Mouse (Mus musculus): Measurements from ENCODE around the gene Astn2.
"Not testable (repeated sequence)": the region's sequence is repeated elsewhere in the genome, so short reads cannot be mapped to it uniquely, and the experiment has no call there.

Gene Astn2

DNA sequence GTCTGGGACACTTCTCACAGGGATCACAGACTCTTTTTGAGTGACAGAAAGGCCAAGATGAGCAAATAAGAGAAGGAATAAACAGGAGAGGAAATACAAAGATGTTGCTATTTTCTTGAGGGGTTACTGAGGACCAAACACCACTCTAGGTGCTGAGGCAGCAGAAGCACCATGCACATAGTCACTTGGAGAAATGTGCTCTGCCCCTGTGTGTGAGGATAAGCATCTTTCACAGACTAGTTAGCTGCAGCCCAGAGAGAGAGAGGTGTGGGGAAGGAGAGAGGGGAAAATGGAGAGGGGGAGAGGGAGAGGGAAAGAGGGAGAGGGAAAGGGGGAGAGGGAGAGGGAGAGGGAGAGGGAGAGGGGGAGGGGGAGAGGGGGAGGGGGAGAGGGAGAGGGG, 659.6 kb downstream of the Astn2 start:
- peak; percentile 11 for DNase-seq

DNA sequence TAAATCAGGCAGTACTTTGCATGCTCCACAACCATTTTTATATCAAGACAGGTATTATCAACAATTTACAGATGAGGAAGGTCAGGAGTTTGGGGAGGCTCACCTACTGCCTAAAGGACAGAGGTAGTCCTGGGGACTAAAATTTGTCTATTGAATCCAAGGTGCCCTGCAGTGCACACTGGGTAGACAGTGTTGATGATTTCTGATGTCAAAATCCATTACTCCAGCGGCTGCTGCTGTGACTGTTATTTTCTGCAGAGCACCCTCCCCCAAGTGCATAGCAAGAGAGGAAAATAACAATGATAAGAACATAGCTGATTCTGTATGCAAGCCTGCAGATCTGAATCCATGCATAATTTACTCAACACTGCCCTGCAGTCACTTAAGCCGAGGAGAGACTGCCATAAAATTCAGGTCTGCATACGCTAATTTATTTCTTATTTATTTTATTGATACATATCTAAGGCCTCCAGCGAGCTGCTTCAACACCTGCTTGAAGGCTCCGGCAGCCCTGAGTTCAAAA, 660.3 kb downstream of the Astn2 start:
- DNase-seq, result peak; percentile 9

DNA sequence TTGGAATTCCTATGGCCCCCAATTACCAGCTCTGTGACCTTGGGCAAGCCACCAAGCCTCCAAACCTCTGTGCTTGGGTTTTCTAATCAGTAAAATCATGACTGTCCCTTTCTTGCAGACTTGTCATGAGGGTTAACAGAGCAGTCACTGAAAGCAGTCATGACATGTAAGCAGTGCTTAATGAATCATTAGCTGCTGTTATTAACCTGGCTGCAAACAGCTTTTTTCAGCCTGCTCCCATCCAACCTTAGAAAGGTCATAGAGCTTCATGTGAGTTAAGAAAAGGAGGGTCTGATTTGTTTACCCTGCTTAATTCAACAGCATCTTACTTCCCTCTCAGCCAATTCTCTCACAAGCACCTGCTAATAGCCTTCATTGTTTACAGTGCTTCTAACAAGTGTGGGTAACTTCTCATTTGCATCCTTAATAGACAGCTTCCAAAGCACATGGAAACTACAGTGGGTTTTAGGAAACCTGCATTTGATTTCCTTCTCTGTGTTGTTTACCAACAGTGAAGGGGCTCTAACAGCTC, 661.2 kb downstream of the Astn2 start:
- peak; percentile 15 for DNase-seq

DNA sequence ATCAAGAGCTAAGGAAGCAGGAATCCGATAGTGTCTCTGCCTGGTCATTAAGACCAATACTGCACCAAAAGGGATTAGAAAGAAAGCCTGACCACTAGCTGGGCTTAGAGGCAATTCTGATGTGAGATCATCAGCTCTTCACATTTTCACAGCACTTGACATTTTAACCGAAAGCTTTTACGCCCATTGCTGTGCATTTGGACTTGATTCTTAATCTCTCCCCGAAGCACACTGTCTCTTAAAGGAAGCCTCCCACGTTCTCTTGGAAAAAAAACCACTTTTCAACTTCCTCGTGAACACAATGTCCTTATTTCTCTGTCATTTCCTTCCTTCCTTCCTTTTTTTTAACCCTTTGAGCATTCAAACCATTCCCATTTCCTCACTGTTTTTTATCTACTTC, 680.0 kb downstream of the Astn2 start:
- DNase-seq, result no peak

DNA sequence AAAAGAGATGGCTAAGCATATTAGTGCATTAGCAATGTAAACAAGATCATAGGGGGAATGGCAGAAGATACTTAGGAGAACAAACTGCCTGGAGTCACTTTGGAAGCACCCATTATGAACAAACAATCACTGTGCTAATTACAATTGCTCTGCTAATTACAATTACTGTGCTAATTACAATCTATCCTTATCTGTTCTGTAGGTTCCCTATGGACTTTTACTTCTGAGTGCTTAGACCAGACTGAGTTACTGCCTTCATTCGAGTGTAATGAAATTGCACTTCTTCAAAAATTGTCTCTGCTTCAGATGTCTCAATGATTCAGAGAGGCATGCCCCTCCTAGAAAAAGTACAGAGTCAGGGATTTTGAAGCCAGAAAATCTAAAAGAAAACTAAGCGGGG, 684.8 kb downstream of the Astn2 start:
- DNase-seq, result no peak

DNA sequence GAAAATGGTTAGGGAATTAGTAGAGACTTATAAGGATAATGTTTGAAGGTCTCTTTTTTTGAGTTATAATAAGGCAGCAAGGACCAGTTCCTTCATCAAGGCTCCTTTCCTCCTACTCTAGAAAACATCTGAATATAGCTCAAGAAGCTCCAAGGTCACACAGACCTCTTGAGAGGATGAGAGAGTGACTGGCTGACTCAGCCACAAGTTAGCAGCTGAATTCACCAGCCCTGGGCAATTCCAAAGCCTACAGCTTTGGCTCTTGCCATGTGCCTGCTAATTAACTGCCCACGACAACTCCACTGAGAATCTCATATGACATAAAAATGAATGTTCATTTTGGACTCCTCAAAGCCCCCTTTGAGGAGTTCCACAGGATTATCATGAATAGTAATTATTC, 686.5 kb downstream of the Astn2 start:
- no peak for DNase-seq

DNA sequence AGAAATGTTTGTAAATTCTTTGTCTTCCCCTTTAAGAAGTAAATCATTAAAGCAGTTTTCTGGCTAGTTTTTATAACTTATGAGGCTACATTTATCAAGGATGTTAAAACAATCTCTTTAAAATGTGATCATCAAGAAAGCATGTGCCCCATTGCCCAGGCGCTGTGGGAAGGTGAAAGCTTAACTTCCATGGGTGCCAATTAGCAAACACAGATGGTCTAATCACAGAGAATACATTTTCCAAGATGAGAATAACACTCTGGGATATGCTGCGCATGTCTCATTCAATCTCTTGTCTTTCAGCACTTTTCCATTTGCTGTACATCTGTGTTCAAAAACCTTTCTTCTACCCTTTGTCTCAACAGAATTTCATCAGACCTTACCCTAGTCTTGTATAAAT, 688.3 kb downstream of the Astn2 start:
- DNase-seq, result no peak

DNA sequence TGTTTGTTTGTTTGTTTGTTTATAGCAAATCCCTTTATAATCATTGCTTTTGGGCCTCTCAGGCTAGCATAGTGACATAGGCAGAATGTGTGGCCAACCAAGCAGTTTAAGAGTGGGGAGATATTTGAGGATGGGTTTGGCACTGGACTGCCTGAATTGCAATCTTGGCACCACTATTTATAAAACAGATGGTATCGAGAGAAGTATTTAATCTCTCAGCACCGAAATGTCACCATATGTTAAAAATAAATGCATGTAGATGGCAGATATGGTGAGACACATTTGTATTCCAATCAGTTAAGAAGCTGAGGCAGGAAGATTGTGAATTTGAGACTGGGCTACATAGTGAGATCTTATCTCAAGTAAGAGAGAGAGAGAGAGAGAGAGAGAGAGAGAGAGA, 692.7 kb downstream of the Astn2 start:
- DNase-seq, result no peak

DNA sequence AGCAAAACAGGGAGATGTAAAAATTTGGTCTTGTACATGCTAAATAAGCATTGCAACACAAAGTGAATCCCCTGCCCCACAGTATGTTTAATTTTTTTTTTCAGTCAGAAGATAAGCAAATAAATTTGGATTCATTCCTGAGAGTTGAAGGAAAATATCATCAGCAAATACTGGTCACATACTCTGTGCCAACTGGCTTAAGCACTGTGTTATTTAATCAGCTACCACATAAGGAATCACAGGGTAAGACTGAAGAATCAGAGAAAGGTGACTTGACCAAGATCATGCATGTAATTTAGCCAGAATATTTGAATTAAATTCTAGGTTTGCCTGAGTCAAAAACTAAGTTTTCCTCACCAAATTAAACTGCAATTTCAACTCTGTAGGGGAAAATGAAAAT, 693.8 kb downstream of the Astn2 start:
- DNase-seq, result no peak

DNA sequence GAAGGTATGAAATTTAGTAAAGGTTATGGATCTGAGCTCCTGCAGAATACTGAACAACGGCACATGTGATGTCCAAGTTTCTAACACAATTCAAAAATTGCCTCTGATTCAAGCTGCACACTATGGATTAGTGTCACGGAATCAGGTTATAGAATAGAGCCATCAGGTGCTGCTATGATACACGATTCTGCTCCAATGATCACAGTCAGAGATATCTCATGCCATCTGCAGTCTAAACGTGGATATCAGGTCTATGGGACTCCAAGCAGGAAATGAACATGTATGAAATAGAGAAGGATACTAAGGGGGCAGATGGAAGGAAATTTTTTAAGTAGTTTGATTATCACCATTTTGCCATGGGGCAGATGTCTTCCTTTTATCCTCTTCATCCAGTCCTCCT, 702.6 kb downstream of the Astn2 start:
- no peak for DNase-seq

DNA sequence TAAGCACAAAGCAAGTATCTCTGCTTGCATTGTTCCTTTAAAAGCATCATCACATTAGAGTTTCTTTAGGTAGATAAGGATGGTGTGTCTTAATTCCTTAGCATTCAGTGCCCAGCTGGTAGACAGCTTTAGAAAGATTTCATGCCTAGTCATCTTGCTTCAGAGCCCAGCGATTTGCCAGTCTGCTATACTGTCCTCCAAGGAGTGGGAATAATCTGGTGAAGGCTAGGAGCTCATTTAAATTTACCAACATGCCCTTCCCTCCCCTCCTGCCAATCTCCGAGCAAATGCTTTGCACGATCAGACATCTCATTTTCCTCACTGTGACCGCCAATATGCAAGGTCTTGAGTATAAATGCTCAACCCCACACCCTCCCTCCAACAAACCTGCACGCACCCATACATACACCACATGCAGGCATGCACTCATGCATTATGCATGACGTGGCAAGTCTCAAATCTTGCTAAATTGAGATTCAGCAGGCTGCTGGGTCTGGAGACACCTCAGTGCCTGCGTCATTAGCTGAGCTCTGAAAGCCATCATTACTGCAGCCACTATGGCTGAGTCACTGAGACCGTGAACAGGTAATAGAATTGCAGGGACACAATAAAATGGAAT, 704.6 kb downstream of the Astn2 start:
- DNase-seq, result no peak

DNA sequence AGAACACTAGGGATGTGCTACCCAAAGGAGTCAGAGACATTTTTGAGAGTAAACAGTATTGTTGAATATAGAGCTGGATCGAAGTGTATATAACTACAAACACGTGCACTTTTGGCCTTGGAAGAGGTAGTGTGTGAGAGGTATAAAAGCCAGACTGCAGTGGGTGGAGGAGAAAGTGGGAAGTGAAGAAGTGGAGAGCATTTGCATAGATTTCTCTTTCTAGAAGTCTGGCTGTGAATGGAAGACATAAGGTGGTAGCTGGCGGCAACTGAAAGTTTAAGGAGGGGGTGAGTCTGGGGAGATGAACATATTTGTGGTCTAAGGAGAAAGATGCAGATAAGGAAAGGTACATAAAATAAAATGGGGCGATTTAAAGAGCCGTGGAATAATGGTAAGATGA, 709.2 kb downstream of the Astn2 start:
- no peak for DNase-seq

DNA sequence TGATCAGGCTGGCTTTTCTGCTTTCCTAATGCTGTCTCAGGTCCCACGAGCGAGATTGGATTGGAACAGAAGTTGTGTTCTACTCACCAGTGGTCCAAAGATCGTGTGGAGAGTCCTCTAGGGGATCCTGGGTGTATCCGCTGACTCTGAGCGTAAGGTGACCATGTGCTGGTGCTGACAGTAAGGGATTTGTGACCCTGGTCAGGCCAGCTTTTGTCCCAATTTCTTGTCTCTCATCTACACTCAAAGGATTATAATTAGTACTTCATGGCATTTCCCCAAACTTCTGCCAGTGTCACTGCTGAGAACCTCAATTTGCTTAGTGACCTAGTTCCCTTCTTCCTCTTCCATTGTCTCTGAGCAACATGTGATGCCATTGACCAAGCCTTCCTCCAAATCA, 710.4 kb downstream of the Astn2 start:
- peak; percentile 25 for DNase-seq

DNA sequence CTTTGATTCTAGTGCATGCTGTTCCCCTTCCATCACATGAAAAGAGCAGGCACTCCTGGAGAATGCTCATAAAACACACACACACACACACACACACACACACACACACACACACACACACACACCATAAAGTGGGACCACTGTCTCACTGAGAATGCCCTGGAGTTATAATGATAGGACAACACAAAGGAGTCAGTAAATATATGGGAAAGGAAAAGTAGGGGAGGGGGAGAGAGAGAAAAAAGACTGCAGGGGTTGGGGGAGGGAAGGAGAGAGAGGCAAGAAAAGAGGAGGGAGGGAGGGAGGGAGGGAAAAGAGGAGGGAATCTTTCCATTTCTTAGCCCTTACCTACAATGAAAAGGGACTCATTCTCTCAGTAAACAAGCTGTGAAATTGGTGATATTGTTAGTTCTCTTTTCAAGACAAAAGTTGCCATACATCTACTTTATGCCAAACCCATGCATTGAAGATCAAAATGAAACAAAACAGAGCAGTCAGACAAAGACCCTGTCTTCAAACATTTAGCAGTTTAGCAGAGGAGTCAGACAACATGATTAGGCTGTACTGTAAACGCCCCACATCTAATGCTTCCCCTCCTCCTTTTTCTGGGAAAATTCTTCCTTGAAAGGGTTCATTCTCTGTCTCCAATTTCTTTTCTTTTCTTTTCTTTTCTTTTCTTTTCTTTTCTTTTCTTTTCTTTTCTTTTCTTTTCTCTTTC, 717.2 kb downstream of the Astn2 start:
- DNase-seq, result no peak

DNA sequence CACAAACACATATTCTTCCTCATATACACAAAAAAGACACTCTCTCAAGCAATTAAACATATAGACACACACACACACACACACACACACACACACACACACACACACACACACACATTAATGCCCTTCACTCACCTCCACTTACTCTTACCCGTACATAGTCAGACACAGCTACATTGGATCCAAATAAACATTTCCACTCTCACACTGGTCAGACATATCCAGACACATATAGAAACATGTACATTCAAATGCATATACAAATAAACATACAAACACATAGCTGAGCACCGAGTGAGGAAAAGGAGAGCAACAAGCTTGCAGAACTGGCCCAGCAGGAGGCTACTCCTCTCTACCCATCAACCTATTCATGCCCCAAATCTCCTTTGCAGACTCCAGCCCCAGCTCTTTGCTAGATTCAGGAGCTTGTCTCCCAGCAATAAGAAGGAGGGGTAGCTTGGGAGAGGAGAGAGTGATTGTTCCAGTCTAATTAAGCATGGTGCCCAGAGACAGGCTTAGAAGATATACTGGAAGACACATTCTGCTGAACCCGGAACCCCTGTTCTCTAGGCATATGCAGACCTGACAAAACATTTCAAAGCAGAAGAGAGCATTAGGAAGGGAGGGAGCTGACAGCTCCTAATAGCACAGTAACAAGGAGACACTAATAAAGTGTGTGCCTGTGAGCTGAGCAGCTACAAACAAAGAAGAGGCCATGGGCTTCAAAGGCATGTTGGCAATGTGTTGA, 718.0 kb downstream of the Astn2 start:
- peak; percentile 84 for DNase-seq

DNA sequence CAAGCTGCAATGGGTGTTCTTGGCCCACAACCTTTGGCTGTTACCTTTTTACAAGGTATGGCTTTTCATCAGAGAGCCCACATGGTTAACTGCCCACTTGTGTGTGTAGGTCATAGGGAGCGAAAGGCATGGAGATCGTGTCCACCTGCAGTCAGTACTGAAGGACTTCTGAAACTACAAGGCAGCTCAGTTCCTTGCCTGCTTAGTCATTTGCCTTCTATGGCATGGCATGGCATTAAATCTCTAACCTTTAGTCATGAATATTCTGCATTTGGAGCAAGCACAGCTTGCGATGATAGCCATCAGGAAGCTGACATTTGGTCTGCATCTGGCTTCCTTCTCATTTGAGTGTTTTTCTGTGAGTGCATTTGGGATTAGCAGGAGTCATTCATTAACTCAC, 720.0 kb downstream of the Astn2 start:
- no peak for DNase-seq

DNA sequence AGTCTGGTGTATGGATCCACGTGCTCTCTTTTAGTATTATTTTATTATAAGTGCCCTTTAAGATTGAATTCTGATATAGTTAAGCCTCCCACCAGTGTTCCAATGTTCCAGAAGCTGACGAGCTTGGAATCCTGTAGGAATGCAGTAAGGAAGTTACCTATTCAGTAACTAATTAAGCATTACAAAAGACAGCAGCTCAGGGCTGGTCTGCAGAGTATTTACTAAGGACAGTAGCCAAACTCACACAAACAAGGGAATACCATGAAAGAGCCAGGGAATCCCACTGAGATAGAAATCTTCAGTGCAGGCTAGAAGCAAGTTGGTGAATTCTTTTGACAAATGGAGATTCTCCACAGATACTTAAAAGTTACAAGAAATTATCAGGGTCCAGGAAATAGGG, 724.6 kb downstream of the Astn2 start:
- not testable (repeated sequence) for DNase-seq

DNA sequence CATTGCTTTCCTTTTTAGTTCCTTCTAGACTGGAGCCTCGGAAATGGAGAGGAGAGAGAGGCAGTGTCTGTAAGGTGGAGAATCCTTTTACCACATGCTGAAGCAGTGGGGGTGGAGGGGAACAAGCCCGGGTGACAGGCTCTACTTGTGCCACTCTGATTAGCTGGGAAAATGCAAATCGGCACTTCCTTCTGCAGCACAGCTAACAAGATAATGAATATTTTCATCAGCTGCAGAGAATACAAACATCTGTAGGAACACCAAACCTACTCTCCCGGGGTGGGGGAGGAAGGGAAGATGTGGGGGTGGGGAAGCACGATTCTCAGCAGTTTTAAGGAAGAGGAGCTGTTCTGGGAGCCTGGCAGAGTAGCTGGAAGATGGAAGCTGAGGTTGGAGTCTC, 725.5 kb downstream of the Astn2 start:
- DNase-seq, result no peak

DNA sequence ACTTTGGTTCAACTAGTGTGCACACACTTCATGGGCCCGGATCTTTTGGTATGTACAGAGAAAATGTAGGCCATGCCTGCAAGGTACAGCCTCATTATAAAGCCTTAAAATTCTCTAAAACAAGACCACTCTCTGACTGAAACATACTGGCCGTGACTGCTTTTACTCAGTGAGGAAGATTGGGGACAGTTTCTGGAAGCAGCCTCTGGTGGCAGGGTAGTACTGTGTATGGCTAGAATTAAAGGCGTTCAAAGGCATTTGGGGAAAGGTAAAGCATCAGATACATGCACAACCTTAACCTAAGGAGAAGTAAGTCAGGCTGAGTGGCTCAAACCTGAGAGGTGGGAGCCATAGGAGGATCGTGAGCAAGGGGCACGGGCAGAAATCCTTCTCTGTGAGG, 725.9 kb downstream of the Astn2 start:
- DNase-seq, result no peak

DNA sequence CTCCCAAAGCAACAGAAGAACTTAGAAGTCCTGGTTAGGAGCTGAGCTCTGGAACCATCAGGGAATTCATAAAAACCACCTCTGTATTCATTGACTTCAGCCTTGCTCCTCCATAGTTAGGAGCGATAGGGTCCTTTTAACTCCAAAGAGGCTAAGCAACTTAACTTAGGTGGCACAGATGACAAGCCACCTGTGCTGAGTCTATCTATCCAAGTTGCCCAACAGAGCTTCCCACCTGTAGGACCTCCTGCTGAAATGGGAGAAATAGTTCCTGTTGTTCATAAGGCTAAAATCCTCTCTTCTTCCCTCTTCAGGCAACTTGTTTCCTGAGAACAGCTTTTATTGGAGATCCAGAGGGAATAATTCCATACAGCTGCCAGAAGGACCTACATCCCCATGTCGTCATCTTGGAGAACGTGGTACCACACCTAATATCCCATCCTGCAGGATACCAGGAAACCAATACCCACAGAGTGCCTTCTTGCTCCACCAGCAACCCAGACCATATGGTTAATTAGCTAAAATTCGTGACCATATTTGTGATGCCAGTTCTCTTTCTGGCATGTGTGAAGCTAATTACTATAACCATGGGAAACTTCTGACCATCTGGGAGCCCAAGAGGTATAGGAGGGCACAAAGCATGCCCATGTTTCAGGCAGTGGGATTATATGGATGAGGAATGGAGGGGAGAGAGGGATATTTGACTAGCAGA, 730.0 kb downstream of the Astn2 start:
- DNase-seq, result no peak

DNA sequence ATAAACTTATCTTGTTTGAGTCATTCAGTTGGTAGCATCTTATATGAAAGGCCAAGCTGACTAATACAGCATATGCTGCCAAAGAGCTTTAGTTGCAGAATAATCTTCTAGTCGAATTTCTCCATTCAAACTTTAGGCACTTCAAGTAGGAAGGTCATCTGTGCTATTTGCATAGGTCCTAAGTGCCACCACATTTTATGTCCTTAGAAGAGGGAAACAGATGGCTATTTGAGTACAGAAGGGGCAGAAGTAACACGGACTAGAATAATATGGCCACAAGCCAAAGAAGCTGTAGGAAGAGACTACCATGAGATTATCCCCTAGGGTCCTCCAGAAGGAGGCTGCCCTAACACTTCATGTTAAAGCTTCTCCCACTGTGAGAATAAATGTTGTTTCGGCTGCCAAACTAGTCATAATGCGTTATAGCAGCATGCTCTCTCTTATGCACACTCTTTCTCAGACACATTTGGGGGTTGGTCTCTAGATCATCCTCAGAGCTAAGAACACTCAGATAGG, 730.9 kb downstream of the Astn2 start:
- no peak for DNase-seq

DNA sequence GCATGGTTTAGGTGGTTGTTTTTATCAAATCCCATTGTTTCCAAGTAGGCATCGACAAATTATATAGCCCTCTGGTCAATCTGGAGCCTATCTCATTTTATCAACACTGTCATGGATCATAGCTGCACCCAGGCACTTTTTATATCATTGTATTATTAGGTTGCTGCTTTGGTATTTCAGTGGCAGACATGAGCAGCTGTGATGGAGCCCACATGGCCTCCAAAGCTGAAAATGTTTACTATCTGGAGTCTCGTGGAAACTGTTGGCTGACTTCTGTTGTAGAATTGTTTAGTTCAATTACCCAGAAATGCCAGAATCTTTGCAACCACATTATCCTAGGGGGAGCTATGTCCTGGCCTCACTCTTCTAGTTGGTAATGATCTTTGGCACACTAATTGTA, 732.1 kb downstream of the Astn2 start:
- DNase-seq, result no peak
